Mouse (Mus musculus) retina, embryonic 14.5 days (tissue): ENCODE measurements around the gene Fgfr2.

Experiments used
- DNase-seq: peaks from one replicate; pipeline ENCODE4 v3.0.0-alpha.2; 2015; ENCODE audit warnings: low spot score

Gene Fgfr2

GRCm38 (mm10) chr7:130944766-130945475 is 2178.2 kb downstream of the Fgfr2 start:
- no peak for DNase-seq

- DNase-seq = no peak
Observed at GRCm38 (mm10) chr7:130943280-130943895, 2179.8 kb downstream of the Fgfr2 start.

GRCm38 (mm10) chr7:130940733-130941132 is 2182.4 kb downstream of the Fgfr2 start:
- DNase-seq = no peak

- DNase-seq = no peak
Observed at GRCm38 (mm10) chr7:130938896-130939295, 2184.3 kb downstream of the Fgfr2 start.

- DNase-seq = no peak
Observed at GRCm38 (mm10) chr7:130938005-130938404, 2185.1 kb downstream of the Fgfr2 start.

GRCm38 (mm10) chr7:130937266-130937841 is 2185.8 kb downstream of the Fgfr2 start:
- no peak for DNase-seq

GRCm38 (mm10) chr7:130936472-130936951 is 2186.6 kb downstream of the Fgfr2 start:
- peak; percentile 30 for DNase-seq

- peak; percentile 56 for DNase-seq
Observed at GRCm38 (mm10) chr7:130935793-130936471, 2187.2 kb downstream of the Fgfr2 start, which contains the start of gene Htra1. Gene Htra1, plus strand, starts transcription at chr7:130936111.

- no peak for DNase-seq
Observed at GRCm38 (mm10) chr7:130935421-130935792, 2187.7 kb downstream of the Fgfr2 start.

GRCm38 (mm10) chr7:130934654-130935053 is 2188.5 kb downstream of the Fgfr2 start:
- no peak for DNase-seq

GRCm38 (mm10) chr7:130932921-130933320 is 2190.2 kb downstream of the Fgfr2 start:
- DNase-seq = no peak

- no peak for DNase-seq
Observed at GRCm38 (mm10) chr7:130930401-130930800, 2192.7 kb downstream of the Fgfr2 start.

- DNase-seq = no peak
Observed at GRCm38 (mm10) chr7:130922981-130923731, 2200.0 kb downstream of the Fgfr2 start.

- DNase-seq = no peak
Observed at GRCm38 (mm10) chr7:130918260-130918659, 2204.9 kb downstream of the Fgfr2 start.

GRCm38 (mm10) chr7:130914693-130915363 is 2208.3 kb downstream of the Fgfr2 start:
- DNase-seq = peak; percentile 82

- no peak for DNase-seq
Observed at GRCm38 (mm10) chr7:130910841-130911240, 2212.3 kb downstream of the Fgfr2 start.

GRCm38 (mm10) chr7:130904571-130905365 is 2218.4 kb downstream of the Fgfr2 start:
- DNase-seq = no peak

- no peak for DNase-seq
Observed at GRCm38 (mm10) chr7:130903505-130904074, 2219.6 kb downstream of the Fgfr2 start.

GRCm38 (mm10) chr7:130902929-130903328 is 2220.2 kb downstream of the Fgfr2 start:
- no peak for DNase-seq

GRCm38 (mm10) chr7:130900233-130900848 is 2222.8 kb downstream of the Fgfr2 start:
- DNase-seq = no peak
